Comparison of ENCODE assay signal across 8 mouse cellular contexts in the genomic region with DNA sequence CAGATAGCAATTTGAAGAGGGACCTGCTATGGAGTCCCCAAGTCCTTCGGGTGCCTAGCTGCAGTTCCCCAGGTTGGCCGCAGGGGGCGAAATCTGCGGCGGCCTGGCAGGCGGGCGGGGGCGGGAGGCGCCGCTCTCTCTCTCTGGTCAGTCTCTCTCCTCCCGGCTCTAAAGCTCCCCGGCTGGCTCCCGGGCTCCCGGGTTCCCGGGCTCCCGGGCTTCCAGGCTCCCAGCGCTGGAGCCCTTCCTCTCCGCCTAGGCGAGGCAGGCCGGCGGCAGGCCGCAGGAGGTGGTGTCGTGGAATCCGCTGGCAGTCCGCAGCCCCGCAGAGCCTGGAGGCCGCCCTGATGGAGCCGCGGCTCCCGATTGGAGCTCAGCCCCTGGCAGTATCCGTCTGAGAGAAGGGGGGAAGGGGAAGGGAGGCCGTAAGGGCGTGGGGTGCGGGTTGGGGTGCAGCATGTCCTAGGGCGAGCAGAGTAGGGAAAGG. TPM values are rescaled to one million over a fixed set of nuclear protein-coding genes. Genes with fewer than 3 reads are reported as not detected.
DNase-seq lines count a peak whose midpoint lies in the region; ATAC-seq and TF ChIP-seq lines count a peak whose summit lies in the region.

TSS of gene Ocrl (plus strand) at position 82 of the 487 bp plus-strand sequence.

- no peaks in the 10 kb centered on the region for H3K27me3 ChIP-seq in limb, embryonic 14.5 days (ENCODE audit: control insufficient read depth, insufficient read depth, low read length)
- H3K27me3 ChIP-seq in midbrain, embryonic 15.5 days (replicated peaks) = no peaks in the 10 kb centered on the region
- no peaks in the 10 kb centered on the region for H3K27me3 ChIP-seq in spleen, adult 2 months (ENCODE audit: control insufficient read depth, insufficient read depth, low read length)

- H3K4me2 ChIP-seq in limb, embryonic 14.5 days (replicated peaks; ENCODE audit: low read depth, low read length, severe bottlenecking) = peak within 1 kb of the TSS; percentile 50
- H3K4me2 ChIP-seq in midbrain, embryonic 15.5 days = peak within 1 kb of the TSS; percentile 52

- TF ChIP-seq POLR2A in bone marrow macrophage, adult 2 months (IDR thresholded peaks at IDR 0.05; ENCODE audit: borderline replicate concordance, low read depth, low read length) = no peak
- peak; percentile 42; the same call in 1 of the 2 replicates for TF ChIP-seq POLR2A in embryonic fibroblast, embryonic 13.5 days (IDR thresholded peaks at IDR 0.05; ENCODE audit: low read depth, low read length)
- TF ChIP-seq POLR2A in limb, embryonic 14.5 days (IDR thresholded peaks at IDR 0.05; ENCODE audit: borderline replicate concordance, extremely low read depth, insufficient read depth, insufficient read length) = 0 out of 2 replicates have a peak, but pooled peaks have one; percentile 40
- TF ChIP-seq POLR2A in spleen, adult 2 months (IDR thresholded peaks at IDR 0.05; ENCODE audit: low read depth, low read length) = no peak

- WGBS in limb, embryonic 14.5 days = 18% methylated on average over 30 of the region's 35 CpGs
- 21% methylated on average over 34 of the region's 35 CpGs for WGBS in midbrain, embryonic 15.5 days
- 16% methylated on average over 35 of the region's 35 CpGs for WGBS in spleen, adult 2 months

- TF ChIP-seq CTCF in bone marrow macrophage, adult 2 months (IDR thresholded peaks at IDR 0.05; ENCODE audit: low read depth, low read length) = no peak
- 0 out of 2 replicates have a peak, but pooled peaks have one; percentile 14 for TF ChIP-seq CTCF in embryonic fibroblast, embryonic 13.5 days (IDR thresholded peaks at IDR 0.05; ENCODE audit: borderline replicate concordance, insufficient read depth, low read length)
- peak; percentile 66 for TF ChIP-seq CTCF in spleen, adult 2 months (IDR thresholded peaks at IDR 0.05; ENCODE audit: extremely low read depth, insufficient read depth, insufficient read length, insufficient replicate concordance)

- ATAC-seq in limb, embryonic 14.5 days (ENCODE audit: low FRiP score, low read depth) = peak; percentile 91
- ATAC-seq in midbrain, embryonic 15.5 days (replicated peaks) = peak; percentile 96

- DNase-seq in A20 (ENCODE audit: low read depth, low spot score) = peak; percentile 76
- peak; percentile 55 to 60 for DNase-seq in heart, adult 9 months (ENCODE audit: low spot score in 2 of 2)
- peak; percentile 59 for DNase-seq in kidney, adult 9 months
- DNase-seq in limb, embryonic 14.5 days (ENCODE audit: low spot score) = peak; percentile 47
- DNase-seq in spleen, adult 2 months (ENCODE audit: low read depth in 1 of 2, low spot score in 2 of 2) = peak in 1 of 2 experiments; percentile 58

- peak within 1 kb of the TSS; percentile 6 for H3K27ac ChIP-seq in bone marrow macrophage, adult 2 months (ENCODE audit: insufficient read depth, low read depth, low read length)
- H3K27ac ChIP-seq in embryonic fibroblast, embryonic 13.5 days (ENCODE audit: insufficient read depth, low read length) = peak within 1 kb of the TSS; percentile 53; the same call in 1 of the 2 replicates
- peak within 1 kb of the TSS; percentile 82 for H3K27ac ChIP-seq in limb, embryonic 14.5 days (replicated peaks; ENCODE audit: low read depth, low read length)
- peak within 1 kb of the TSS; percentile 88 for H3K27ac ChIP-seq in midbrain, embryonic 15.5 days
- no peak within 1 kb of the TSS; the same call in 1 of the 2 replicates for H3K27ac ChIP-seq in spleen, adult 2 months (ENCODE audit: insufficient read depth, low read length)

- no peaks in the 10 kb centered on the region for H3K36me3 ChIP-seq in limb, embryonic 14.5 days (ENCODE audit: control insufficient read depth, insufficient read depth, low read length)
- H3K36me3 ChIP-seq in midbrain, embryonic 15.5 days (replicated peaks) = no peaks in the 10 kb centered on the region
- no peaks in the 10 kb centered on the region for H3K36me3 ChIP-seq in spleen, adult 2 months (ENCODE audit: control insufficient read depth, insufficient read depth, low read length)

- H3K9ac ChIP-seq in limb, embryonic 14.5 days (ENCODE audit: low read depth, low read length, severe bottlenecking) = peak within 1 kb of the TSS; percentile 86
- H3K9ac ChIP-seq in midbrain, embryonic 15.5 days = peak within 1 kb of the TSS; percentile 79

- peaks cover 9% of the 10 kb centered on the region for H3K4me1 ChIP-seq in bone marrow macrophage, adult 2 months (ENCODE audit: control insufficient read depth, insufficient read depth, low read length)
- H3K4me1 ChIP-seq in embryonic fibroblast, embryonic 13.5 days (ENCODE audit: control insufficient read depth, insufficient read depth, low read length) = peaks cover 5% of the 10 kb centered on the region; the same call in 1 of the 2 replicates
- H3K4me1 ChIP-seq in limb, embryonic 14.5 days (ENCODE audit: control insufficient read depth, insufficient read depth, low read length) = no peaks in the 10 kb centered on the region
- peaks cover 2% of the 10 kb centered on the region; the same call in 1 of the 2 replicates for H3K4me1 ChIP-seq in midbrain, embryonic 15.5 days
- H3K4me1 ChIP-seq in spleen, adult 2 months (ENCODE audit: control insufficient read depth, insufficient read depth, insufficient read length) = peaks cover 3% of the 10 kb centered on the region

- peak within 1 kb of the TSS; percentile 67 for H3K4me3 ChIP-seq in bone marrow macrophage, adult 2 months (ENCODE audit: insufficient read depth, low read length)
- H3K4me3 ChIP-seq in embryonic fibroblast, embryonic 13.5 days (ENCODE audit: insufficient read depth, low read length) = peak within 1 kb of the TSS; percentile 87
- H3K4me3 ChIP-seq in limb, embryonic 14.5 days (replicated peaks; ENCODE audit: low read length) = peak within 1 kb of the TSS; percentile 54
- peak within 1 kb of the TSS; percentile 71 for H3K4me3 ChIP-seq in midbrain, embryonic 15.5 days
- peak within 1 kb of the TSS; percentile 83 for H3K4me3 ChIP-seq in spleen, adult 2 months (ENCODE audit: extremely low read depth, insufficient read depth, insufficient read length)

- no peaks in the 10 kb centered on the region for H3K9me3 ChIP-seq in limb, embryonic 14.5 days (ENCODE audit: control insufficient read depth, low read length)
- no peaks in the 10 kb centered on the region for H3K9me3 ChIP-seq in midbrain, embryonic 15.5 days

RNA-seq across cellular contexts. Expression of gene Ocrl, which starts in this region (rescaled TPM):
- polyA plus RNA-seq in bone marrow macrophage, adult 2 months (2012; ENCODE audit: insufficient read depth, insufficient read length, missing spikeins) = 36.9 and 37.7 TPM in 2 replicates
- polyA plus RNA-seq in embryonic fibroblast, embryonic 13.5 days (2011; ENCODE audit: insufficient read length, low read depth, missing spikeins) = 52.7 and 53.6 TPM in 2 replicates
- polyA plus RNA-seq in limb, embryonic 14.5 days (2012; rRNA removed) = 50.0 and 58.1 TPM in 2 replicates
- 21.8 and 26.3 TPM in 2 replicates for polyA plus RNA-seq in limb, embryonic 14.5 days (2014; fragmentation: Nextera tagmentation; extraction: Ambion mirVana)
- polyA plus RNA-seq in midbrain, embryonic 15.5 days (2015; fragmentation: Nextera tagmentation; extraction: Ambion mirVana) = 34.9 and 35.8 TPM in 2 replicates
- polyA plus RNA-seq in spleen, adult 2 months (2012; rRNA removed) = 3.4 and 4.0 TPM in 2 replicates

Comparison
In these comparisons a context has a peak if more than half of its experiments do, and no peak if none do; other contexts are left out.
1. POLR2A ChIP-seq: peak in embryonic fibroblast, embryonic 13.5 days (single experiment) and limb, embryonic 14.5 days (single experiment); none in bone marrow macrophage, adult 2 months (single experiment) and spleen, adult 2 months (single experiment).
2. Peak in every context shown above with its lines, with median percentiles within 50 percentile points of each other: H3K4me3 ChIP-seq.